Mouse (Mus musculus) heart, postnatal 0 days (tissue): ENCODE results near the gene Evpl.

Source experiments
- CTCF ChIP-seq: IDR thresholded peaks from 2 replicates; pipeline ENCODE4 v1.5.1; 2016; ENCODE audit warnings: antibody characterized with exemption, control low read depth, low read depth
- EP300 ChIP-seq: IDR thresholded peaks from 2 replicates; pipeline ENCODE4 v1.6.1; 2016; ENCODE audit warnings: antibody characterized with exemption, low read depth

GRCm38 (mm10) chr11:116237742-116238395 is at the start of gene Evpl:
- TF ChIP-seq CTCF (no peak), EP300 (no peak)
